Mouse (Mus musculus) spleen, adult 12 weeks (tissue): ENCODE data around the gene Nsf.

Source experiments
- DNase-seq: peaks from one replicate; pipeline ENCODE4 v3.0.0; 2022; ENCODE audit warnings: low spot score

Nsf gene

DNA sequence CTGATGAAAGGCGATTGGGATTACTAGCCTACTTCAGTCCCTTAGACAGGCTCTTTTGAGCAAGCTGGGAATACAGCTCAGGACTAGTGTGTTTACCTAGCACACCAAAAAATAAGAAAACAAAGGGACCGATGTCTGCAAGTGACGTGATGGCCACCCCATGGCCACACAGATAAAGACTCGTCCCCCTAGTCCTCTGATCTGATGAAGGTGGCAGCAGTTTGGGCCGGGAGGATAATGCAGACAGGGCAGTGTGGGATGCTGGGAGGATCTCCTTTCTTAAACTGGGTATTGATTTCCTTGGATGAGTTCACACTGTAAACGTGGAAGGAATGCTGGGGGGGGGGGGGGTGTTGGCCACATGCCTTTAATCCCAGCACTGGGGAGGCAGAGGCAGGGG, 13.0 kb downstream of the Nsf start:
- DNase-seq = no peak

GRCm38 (mm10) chr11:103937976-103938728, 15.7 kb downstream of the Nsf start:
- no peak for DNase-seq

GRCm38 (mm10) chr11:103937451-103937850, 16.4 kb downstream of the Nsf start:
- no peak for DNase-seq

DNA sequence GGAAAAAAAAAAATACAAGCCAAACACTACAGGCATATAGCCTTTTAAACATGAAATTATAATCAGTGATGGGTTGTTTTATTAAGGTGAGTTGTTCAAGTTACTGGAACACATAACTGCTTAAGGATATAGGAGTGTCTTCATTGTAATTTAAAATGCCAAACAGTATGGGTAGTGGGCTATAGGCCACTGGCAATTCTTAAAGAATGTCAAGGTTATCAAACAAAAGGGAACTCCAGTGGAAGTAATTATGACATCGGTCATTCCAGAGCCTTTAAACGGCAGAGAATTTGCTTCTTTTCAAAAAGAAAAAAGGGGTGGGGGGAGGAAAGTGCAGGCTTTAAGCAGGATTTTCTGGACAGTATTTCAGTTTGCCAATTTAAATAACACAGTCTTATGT, 18.1 kb downstream of the Nsf start:
- DNase-seq = no peak

DNA sequence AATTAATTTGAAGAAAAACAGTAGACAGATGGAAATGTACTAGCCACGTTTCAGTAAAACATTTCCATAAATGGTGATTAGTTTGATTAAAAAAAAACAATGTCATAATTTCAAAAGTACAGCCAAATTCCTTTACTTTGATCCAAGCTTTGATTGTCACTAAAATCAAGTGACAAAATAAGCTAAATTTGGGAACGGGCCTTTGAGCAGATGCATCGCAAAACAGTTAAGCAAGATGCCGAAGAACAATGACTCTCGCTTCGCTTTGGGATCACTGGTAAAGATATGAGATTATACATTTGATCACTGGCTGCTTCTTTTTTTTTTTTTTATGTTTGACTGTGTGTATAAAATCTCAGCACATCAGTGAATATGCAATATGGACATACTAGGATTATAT, 20.0 kb downstream of the Nsf start:
- no peak for DNase-seq

DNA sequence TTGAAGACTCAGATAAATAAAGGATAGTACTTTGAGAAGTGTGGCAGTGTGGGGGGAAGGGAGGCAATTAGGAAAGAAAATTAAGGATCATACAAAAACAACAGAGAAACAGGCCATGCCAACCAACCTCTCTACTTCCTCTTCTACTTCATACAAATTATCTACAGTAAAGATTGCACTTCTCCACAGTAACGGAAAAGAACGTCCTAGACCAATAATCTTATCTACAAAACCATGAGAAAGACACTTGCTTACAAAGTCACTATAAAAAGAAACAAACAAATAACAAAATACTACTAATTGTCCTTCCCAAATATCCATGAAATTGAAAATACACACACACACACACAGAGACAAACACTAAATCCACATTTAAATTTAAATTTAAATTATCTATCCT, 29.9 kb downstream of the Nsf start:
- no peak for DNase-seq

GRCm38 (mm10) chr11:103923272-103923671, 30.6 kb downstream of the Nsf start:
- DNase-seq = no peak

DNA sequence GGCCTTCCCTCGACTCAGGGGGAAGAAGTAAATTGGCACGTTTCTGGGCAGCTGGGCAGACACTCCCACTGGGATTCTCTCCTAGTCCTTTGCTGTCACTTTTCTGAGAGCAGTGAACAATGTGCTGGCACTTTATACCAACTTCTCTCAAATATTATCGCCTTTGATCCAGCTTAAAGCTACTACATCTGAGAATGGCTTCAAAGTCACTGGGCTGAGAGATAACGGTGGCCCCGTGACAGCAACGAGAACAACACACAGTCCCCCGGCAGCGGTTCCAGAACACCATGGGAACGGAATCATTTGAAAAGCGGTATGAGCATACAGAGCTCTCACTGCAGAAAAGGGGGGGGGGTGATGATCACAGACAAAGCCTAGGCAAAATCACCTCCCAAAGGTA, 31.0 kb downstream of the Nsf start:
- DNase-seq = no peak

GRCm38 (mm10) chr11:103920665-103921064, 33.2 kb downstream of the Nsf start:
- no peak for DNase-seq

DNA sequence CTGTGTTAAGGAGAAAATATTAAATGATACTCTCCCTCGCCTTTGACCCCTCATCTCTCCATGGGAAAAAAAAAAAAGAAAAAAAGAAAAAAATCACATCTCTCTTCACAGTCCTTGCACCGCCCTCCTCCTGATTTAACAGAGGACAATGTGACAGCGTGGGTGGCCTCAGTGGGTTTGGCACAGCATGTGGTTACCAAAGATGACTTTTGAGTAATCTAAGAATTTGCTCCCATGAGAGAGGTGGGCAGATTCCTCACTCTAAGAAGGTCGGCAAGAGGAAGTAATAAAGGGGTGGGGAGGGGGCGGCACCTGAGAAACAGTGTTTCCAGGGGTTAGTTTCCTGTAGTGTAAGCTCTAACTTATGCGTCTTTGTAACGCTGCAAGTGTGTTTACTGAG, 37.0 kb downstream of the Nsf start:
- no peak for DNase-seq

DNA sequence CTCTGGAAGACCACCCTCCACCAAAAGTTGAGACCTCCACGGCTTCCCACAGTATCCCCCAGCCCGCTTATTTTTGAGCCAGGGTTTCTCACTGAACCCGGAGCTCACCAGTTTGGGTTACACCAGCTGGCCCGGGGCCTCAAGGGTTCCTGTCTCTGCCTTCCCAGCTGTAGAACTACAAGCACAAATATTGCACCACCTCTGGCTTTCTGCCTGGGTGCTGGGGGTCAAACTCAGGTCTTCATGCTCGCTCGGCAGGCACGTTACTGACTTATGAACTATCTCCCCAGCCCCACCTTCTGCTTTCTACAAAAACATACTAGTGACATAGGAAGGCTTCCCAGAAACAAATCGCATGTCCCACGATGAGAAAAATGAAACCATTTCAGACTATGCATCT, 38.2 kb downstream of the Nsf start:
- no peak for DNase-seq

DNA sequence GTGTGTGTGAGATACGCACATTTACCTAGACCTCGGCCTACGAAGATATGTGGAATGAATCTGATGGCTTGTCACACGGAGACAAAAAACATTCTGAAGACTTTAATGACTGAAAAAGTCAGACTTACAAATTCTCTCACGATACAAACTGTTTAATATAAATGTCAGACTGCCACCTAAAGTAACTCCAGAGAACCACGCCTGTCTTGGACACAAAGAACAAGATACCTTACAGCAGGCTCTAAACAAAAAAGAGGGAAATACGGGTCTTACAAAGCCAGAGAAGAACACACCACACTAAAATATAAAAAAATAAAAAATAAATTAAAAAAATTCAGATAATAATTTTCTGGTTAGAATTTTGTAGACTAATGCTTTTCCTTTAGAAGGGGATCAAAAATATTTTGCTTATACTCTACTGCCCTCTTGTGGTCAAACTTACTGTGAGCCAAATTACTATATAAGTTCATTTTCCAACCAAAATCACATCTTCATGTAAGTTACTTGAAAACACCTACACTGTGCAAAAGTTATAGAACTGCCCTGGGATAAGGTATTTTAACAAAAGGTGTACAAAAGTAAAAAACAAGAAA, 42.8 kb downstream of the Nsf start:
- no peak for DNase-seq

DNA sequence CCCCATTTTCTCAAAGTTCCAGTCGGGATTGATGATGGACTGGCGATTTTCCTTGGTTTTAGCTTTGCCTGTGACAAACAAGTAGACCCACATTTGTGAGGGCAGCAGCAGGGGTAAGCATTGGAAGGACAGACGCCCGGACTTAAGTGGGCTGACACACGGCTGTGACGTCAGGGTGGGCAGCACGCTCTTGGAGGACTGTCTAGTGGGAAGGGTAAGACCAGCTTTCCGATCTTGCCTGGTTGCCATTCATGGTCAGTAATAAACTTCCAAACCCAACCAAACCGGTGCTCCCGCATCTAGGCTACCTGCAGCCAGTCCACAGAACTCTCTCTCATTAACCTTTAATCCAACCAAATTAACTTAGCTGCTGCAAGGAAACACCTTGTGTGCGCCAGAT, 43.3 kb downstream of the Nsf start:
- DNase-seq = no peak

DNA sequence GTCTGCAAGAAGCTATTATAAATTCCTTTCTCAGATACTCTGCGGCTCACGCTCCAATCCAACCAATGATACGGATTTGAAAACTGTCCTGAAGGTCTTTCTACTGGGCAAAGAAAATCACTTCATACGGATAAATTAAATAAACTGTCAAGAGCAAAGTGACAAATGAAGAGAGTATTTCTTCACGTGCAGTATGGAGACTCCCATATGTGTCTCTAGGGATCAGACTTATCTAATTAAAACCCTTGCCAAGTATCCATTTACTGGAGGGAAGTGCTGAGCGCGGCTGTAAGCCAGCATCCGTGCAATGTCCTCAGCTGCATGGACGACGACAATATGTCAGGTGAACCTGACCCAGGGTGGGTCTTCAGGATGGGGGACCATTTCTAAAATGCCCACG, 44.0 kb downstream of the Nsf start:
- DNase-seq = no peak

GRCm38 (mm10) chr11:103909396-103909795, 44.5 kb downstream of the Nsf start:
- no peak for DNase-seq

GRCm38 (mm10) chr11:103906051-103906719, 47.7 kb downstream of the Nsf start:
- DNase-seq = no peak

GRCm38 (mm10) chr11:103905506-103905905, 48.4 kb downstream of the Nsf start:
- DNase-seq = no peak

- DNase-seq = no peak
These were observed 52.3 kb downstream of the Nsf start for GRCm38 (mm10) chr11:103901581-103901966.

GRCm38 (mm10) chr11:103900803-103901580, 52.9 kb downstream of the Nsf start:
- no peak for DNase-seq

DNA sequence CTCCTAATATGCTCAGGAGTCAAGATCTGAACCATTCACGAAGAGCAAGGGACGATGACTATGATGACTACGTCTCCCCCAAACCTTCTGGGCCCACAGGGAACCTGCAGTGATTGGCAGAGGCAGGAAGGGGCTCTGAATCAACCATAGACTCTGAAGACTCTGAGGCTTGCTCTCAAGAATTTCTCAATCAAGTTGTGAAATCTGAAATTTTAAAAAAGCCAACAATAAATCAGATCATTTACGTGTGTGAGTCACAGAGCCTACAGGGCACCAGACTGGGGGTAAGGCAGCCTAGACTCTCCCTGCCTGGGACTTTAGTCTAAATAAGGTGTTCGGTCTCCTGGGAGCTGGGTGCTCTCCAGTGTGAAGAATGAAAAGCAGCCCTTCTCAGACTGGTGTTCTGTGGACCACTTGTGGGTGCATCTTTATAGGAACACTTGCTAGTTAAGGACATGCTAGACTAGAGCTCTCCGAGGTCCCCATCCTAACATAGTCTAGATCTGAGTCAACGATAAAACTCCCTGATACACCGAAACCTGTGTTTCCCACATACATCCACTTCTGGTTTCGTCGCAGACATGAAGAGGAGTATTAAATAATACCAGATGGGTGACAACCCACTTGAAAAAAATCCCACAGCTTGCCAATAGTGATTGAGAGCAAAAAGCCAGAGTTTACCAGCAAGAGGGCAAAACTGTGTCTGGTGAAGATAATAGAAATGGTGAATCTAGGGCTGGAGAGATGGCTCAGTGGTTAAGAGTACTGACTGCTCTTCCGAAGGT, 56.7 kb downstream of the Nsf start:
- no peak for DNase-seq

- no peak for DNase-seq
These were observed 57.8 kb downstream of the Nsf start for GRCm38 (mm10) chr11:103896056-103896455.

- no peak for DNase-seq
These were observed 61.0 kb downstream of the Nsf start for GRCm38 (mm10) chr11:103892831-103893230.
